Mouse (Mus musculus) CH12.LX (cell line): ENCODE data around the gene Clpp. TPM values are rescaled to one million over a fixed set of nuclear protein-coding genes. Genes with fewer than 3 reads are reported as not detected.

ENCODE experiments used
- DNase-seq: peaks from one replicate; pipeline ENCODE4 v3.0.0-alpha.2; 2013; ENCODE audit errors: extremely low read depth
- H3K27ac ChIP-seq: 2 replicates; pipeline ENCODE4 v1.5.1; 2012; ENCODE audit warnings: low read depth, mild to moderate bottlenecking, control low read depth, moderate library complexity; ENCODE audit not compliant: insufficient read depth
- H3K27me3 ChIP-seq: replicated peaks from 2 replicates; pipeline ENCODE3; 2012; ENCODE audit warnings: inconsistent platforms
- H3K36me3 ChIP-seq, 2 experiments: replicated peaks in 1 of 2; 2 replicates each; pipeline versions ENCODE3 to v1.6.1; 2012; ENCODE audit warnings: inconsistent platforms in 1 of 2, low read length in 1 of 2, mild to moderate bottlenecking in 1 of 2, mixed read lengths in 1 of 2, moderate library complexity in 1 of 2; ENCODE audit not compliant: control insufficient read depth in 1 of 2, insufficient read depth in 1 of 2
- H3K4me1 ChIP-seq, 2 experiments: 2 replicates each; pipeline ENCODE4 v1.6.1; 2012; ENCODE audit warnings: inconsistent platforms in 1 of 2, moderate library complexity in 1 of 2; ENCODE audit not compliant: insufficient read depth in 2 of 2, control insufficient read depth in 1 of 2
- H3K4me2 ChIP-seq: 2 replicates; pipeline ENCODE4 v1.6.1; 2012; ENCODE audit warnings: low read depth, mild to moderate bottlenecking, control low read depth; ENCODE audit not compliant: poor library complexity, insufficient read depth, severe bottlenecking
- H3K4me3 ChIP-seq, 3 experiments: fragments of 150-350 bp in 1 of 3; sonication (generic) in 1 of 3; replicated peaks in 1 of 3; 2 replicates each; pipeline versions ENCODE3 to v1.5.1; 2011 to 2012; ENCODE audit warnings: low read depth in 2 of 3, low read length in 2 of 3, mild to moderate bottlenecking in 2 of 3, moderate library complexity in 2 of 3, control low read depth in 1 of 3, improper control_type of control experiment in 1 of 3, inconsistent platforms in 1 of 3, mixed read lengths in 1 of 3; ENCODE audit not compliant: poor library complexity in 1 of 3
- H3K79me2 ChIP-seq: replicated peaks from 2 replicates; pipeline ENCODE4 v1.6.1; 2012; ENCODE audit warnings: mild to moderate bottlenecking, moderate library complexity; ENCODE audit not compliant: control insufficient read depth, poor library complexity, insufficient read depth, severe bottlenecking; ENCODE audit errors: extremely low read depth
- H3K9ac ChIP-seq: 2 replicates; pipeline ENCODE4 v1.6.1; 2012; ENCODE audit warnings: low read depth, mild to moderate bottlenecking, control low read depth, moderate library complexity; ENCODE audit not compliant: insufficient read depth
- H3K9me3 ChIP-seq: replicated peaks from 2 replicates; pipeline ENCODE3; 2012; ENCODE audit warnings: low read length, inconsistent platforms, mixed read lengths
- BHLHE40 ChIP-seq: IDR thresholded peaks from 2 replicates; pipeline ENCODE4 v1.6.1; 2011; ENCODE audit warnings: mild to moderate bottlenecking, low read depth, low read length, improper control_type of control experiment
- ELF1 ChIP-seq: IDR thresholded peaks from 2 replicates; pipeline ENCODE4 v1.6.1; 2014; ENCODE audit warnings: low read depth, mild to moderate bottlenecking, inconsistent platforms, low read length, improper control_type of control experiment
- EP300 ChIP-seq: IDR thresholded peaks from 2 replicates; pipeline ENCODE4 v1.6.1; 2011; ENCODE audit warnings: low read length, improper control_type of control experiment
- ETS1 ChIP-seq: conservative IDR thresholded peaks from 2 replicates; pipeline ENCODE4 v1.6.1; 2012; ENCODE audit warnings: low read depth, mild to moderate bottlenecking, inconsistent platforms, low read length, improper control_type of control experiment, moderate library complexity
- IRF4 ChIP-seq: IDR thresholded peaks from 2 replicates; pipeline ENCODE4 v1.6.1; 2014; ENCODE audit warnings: low read depth, mild to moderate bottlenecking, inconsistent platforms, low read length, improper control_type of control experiment
- JUND ChIP-seq: conservative IDR thresholded peaks from 2 replicates; pipeline ENCODE4 v1.6.1; 2011; ENCODE audit warnings: low read depth, low read length, improper control_type of control experiment
- KAT2A ChIP-seq: IDR thresholded peaks from 2 replicates; pipeline ENCODE4 v1.6.1; 2012; ENCODE audit warnings: low read length, improper control_type of control experiment, inconsistent platforms; ENCODE audit not compliant: insufficient replicate concordance
- MAFK ChIP-seq: IDR thresholded peaks from 2 replicates; pipeline ENCODE4 v1.6.1; 2011; ENCODE audit warnings: low read length, improper control_type of control experiment; ENCODE audit not compliant: insufficient replicate concordance
- MEF2A ChIP-seq: IDR thresholded peaks from 2 replicates; pipeline ENCODE4 v1.6.1; 2014; ENCODE audit warnings: low read depth, mild to moderate bottlenecking, inconsistent platforms, low read length, improper control_type of control experiment, borderline replicate concordance
- MYC ChIP-seq: IDR thresholded peaks from 2 replicates; pipeline ENCODE4 v1.6.1; 2011; ENCODE audit warnings: low read depth, mild to moderate bottlenecking, improper control_type of control experiment, low read length
- POLR2A ChIP-seq: IDR thresholded peaks from 2 replicates; pipeline ENCODE4 v1.6.1; 2011; ENCODE audit warnings: low read depth, mild to moderate bottlenecking, improper control_type of control experiment, low read length
- SIN3A ChIP-seq: IDR thresholded peaks from 2 replicates; pipeline ENCODE4 v1.6.1; 2012; ENCODE audit warnings: low read length, improper control_type of control experiment, inconsistent platforms
- SMC3 ChIP-seq: IDR thresholded peaks from 2 replicates; pipeline ENCODE4 v1.6.1; 2011; ENCODE audit warnings: low read depth, low read length, improper control_type of control experiment
- TBP ChIP-seq: conservative IDR thresholded peaks from 2 replicates; pipeline ENCODE4 v1.6.1; 2011; ENCODE audit warnings: low read depth, low read length, improper control_type of control experiment
- UBTF ChIP-seq: IDR thresholded peaks from 2 replicates; pipeline ENCODE4 v1.6.1; 2012; ENCODE audit warnings: low read depth, mild to moderate bottlenecking, inconsistent platforms, low read length, improper control_type of control experiment, moderate library complexity
- USF1 ChIP-seq: IDR thresholded peaks from 2 replicates; pipeline ENCODE4 v1.6.1; 2014; ENCODE audit warnings: low read depth, mild to moderate bottlenecking, inconsistent platforms, low read length, improper control_type of control experiment
- ZKSCAN1 ChIP-seq: IDR thresholded peaks from 2 replicates; pipeline ENCODE4 v1.6.1; 2012; ENCODE audit warnings: low read depth, inconsistent platforms, low read length, improper control_type of control experiment, borderline replicate concordance
- dilution Hi-C: fragments of 300-500 bp; cut with MboI; formaldehyde crosslinking; loops from 2 replicates; pipeline ENCODE4 v1.14.3; 2020; ENCODE audit warnings: low sequenced_read_pairs; ENCODE audit not compliant: extremely low pct_unique_long_range_greater_than_20kb, extremely low pct_ligation_motif_present
- in situ Hi-C: fragments of 300-500 bp; cut with MboI; formaldehyde crosslinking; loops from 3 replicates; pipeline ENCODE4 v1.14.3; 2019; ENCODE audit warnings: low sequenced_read_pairs, low pct_ligation_motif_present, low pct_unique_long_range_greater_than_20kb, mixed read lengths
- polyA plus RNA-seq: library from polyadenylated mRNA; unstranded; fragments of >175 nt; gene quantifications from 2 replicates; pipeline ENCODE4 v1.2.1, GENCODE M21; 2012; ENCODE audit warnings: low read depth; ENCODE audit not compliant: insufficient read length
- total RNA-seq, 2 experiments: library from RNA; depleted of rRNA; stranded (reverse); fragments of 300-350 nt in 1 of 2; fragments of >200 nt in 1 of 2; gene quantifications; 2 replicates each; pipeline ENCODE4 v1.2.3; 2012 to 2014

The Clpp gene
- total and polyA plus RNA-seq, 3 experiments: 114 to 166 (median 117) TPM

GRCm38 (mm10) chr17:56963646-56964045, 26.5 kb upstream of the Clpp start:
- H3K4me3 ChIP-seq: no peak overlapping the region
- peaks cover 4% of the 10 kb centered on the region for H3K9me3 ChIP-seq
- no peak overlapping the region for H3K9ac ChIP-seq
- no peaks in the 10 kb centered on the region for H3K79me2 ChIP-seq
- no peak overlapping the region for H3K27ac ChIP-seq
- peaks cover 31% of the 10 kb centered on the region for H3K27me3 ChIP-seq
- in situ Hi-C loops: no loop called here
- dilution Hi-C loops: no loop called here
- TF ChIP-seq IRF4: no peak
- TF ChIP-seq ELF1: no peak
- no peak for TF ChIP-seq JUND
- no peak for TF ChIP-seq SIN3A
- no peak for TF ChIP-seq ZKSCAN1
- no peak for TF ChIP-seq TBP
- TF ChIP-seq, all 38 proteins: peak for 0
- peaks cover 3% of the 10 kb centered on the region in 2 experiments; a peak in 3 of 4 replicates for H3K4me1 ChIP-seq
- H3K4me2 ChIP-seq: no peak overlapping the region
- no peaks in the 10 kb centered on the region for H3K36me3 ChIP-seq
- DNase-seq: no peak

- dilution Hi-C loops (no loop called here), in situ Hi-C loops (no loop called here)
- no peaks in the 10 kb centered on the region for H3K36me3 ChIP-seq
- DNase-seq: no peak
- H3K27me3 ChIP-seq: peaks cover 46% of the 10 kb centered on the region
- H3K4me3 ChIP-seq: no peak overlapping the region
- no peak overlapping the region for H3K9ac ChIP-seq
- no peaks in the 10 kb centered on the region for H3K4me1 ChIP-seq
- TF ChIP-seq MEF2A (no peak), ETS1 (no peak), POLR2A (no peak), SMC3 (no peak), MAFK (no peak), MYC (no peak), UBTF (no peak), BHLHE40 (no peak), JUND (no peak), ZKSCAN1 (no peak), KAT2A (no peak), SIN3A (no peak), EP300 (no peak), USF1 (no peak)
- no peaks in the 10 kb centered on the region for H3K79me2 ChIP-seq
- H3K4me2 ChIP-seq: no peak overlapping the region
- H3K27ac ChIP-seq: no peak overlapping the region
- H3K9me3 ChIP-seq: no peaks in the 10 kb centered on the region
Observed at GRCm38 (mm10) chr17:56969321-56969720, 20.8 kb upstream of the Clpp start.
